Mouse (Mus musculus) adipocyte (in vitro differentiated cells): ENCODE measurements around the gene Bbs7.
"Not testable (repeated sequence)": the region's sequence is repeated elsewhere in the genome, so short reads cannot be mapped to it uniquely, and the experiment has no call there.

Source experiments
- DNase-seq: peaks from one replicate; pipeline ENCODE4 v3.0.0-alpha.2; 2016; ENCODE audit warnings: low spot score

The Bbs7 gene

DNA sequence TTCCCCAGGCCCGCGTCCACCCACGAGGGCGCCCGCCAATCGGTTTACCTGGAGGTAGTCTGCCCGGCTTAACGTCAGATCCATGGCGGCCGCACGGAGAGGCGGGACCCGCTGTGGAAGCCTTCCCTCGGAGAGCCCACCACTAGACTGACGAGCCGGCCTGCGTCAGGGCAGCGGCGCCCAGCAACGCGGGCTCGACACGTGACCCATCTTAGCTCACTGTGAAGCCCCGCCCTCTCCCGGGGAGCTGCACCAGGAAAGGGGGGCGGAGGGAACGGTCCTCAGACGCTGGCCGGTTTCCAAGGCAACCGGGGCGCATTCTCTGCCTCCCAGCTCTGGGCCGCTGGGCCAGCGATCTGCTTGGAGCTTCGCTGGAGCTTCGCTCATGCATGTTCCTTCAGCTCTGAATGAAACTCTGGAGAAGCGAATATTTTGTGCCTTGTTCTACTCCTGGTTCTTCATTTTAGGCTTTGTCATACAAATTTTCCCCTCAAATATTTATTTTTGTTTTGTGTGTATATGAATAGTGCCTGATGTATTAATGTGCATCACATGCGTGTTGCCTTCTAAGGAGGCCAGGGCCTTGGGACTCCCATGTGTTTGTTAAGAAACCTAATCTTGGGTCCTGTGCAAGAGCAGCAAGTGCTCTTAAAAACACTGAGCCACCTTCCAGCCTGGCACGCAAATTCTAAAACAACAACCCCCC lies at the start of gene Bbs7:
Bbs7 (minus strand) TSS at position 276 of the 706 bp plus-strand sequence.
- peak; percentile 78 for DNase-seq

DNA sequence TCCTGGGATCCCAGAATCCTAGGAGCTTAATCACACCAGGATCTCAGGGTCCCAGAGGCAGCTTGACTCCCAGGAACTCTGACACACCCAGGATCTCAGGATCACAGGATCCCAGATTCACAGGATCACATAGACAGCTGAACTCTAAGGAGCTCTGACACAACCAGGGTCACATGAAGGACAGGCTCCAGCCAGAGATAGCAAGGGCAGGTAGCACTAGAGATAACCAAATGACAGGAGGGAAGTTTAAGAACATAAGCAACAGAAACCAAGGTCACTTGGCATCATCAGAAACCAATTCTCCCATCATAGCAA lies 31.9 kb upstream of the Bbs7 start:
- not testable (repeated sequence) for DNase-seq

DNA sequence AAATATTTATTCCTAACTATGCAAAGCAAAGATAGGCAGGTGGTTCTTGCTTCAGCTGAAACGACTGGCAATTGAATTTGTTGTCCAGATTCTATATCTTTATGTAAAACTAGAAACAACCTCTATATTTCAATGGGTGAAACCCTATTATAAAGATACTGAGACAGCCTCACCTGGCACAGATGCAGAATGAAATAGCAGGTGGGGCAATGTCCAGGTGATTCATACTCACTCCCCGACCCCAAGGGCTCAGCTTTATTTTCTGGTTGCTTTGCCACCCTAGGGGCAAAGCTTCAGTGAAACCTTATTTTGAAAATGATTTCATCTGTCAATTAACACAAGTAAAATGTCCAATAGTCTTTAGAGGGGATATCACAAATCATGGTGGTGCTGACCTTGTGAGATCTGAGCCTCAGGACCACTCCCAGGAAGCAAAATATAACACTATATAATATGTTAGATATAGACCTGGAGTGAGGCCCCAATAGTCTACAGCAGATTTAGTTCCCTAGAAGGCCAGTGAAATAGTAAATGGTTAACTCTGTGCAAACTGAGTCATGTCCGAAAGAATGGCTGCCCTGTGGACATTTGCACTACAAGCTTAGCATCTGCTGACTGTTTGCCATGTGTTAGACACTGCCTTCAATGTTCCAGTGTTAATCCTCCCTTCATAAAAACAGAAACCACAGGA lies 31.4 kb upstream of the Bbs7 start:
- DNase-seq, result no peak

DNA sequence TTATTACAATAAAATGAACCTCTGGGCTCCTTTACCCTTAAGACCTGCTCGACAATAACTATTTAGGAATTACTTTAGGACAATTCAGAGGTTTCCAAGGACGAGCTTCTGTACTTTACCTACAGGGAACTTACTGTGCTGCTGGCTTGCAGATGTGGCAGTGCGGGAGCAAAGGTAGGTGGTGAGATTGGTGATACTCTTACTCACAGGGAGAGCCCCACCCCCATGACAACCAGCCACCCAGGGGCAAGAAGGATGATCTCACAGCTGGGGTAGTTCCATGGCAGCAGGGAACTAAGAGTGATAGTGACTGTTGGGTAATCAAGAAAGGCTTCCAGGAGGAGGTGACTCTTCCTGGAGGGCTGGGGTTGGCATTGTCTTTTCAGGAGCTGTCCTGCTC lies 30.1 kb upstream of the Bbs7 start:
- DNase-seq, result no peak

DNA sequence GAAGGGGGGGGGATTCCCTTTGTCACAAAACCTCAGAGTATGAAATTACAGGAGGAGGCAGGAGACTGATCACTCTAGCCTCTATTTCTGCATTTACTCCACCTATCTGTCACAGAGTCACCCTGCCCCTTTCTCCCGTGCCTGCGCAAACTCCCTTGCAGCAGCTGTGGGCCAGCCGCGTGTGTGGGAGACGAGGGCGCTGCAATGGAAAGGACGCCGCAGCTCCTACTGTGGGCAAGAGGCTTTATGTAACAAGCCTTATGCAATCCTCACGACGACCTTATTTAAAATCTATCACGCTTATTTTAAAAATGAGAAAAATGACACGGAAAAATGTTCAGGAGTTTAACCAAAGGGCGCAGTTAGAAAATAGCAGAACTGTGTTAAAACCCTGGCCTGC lies 29.5 kb upstream of the Bbs7 start:
- no peak for DNase-seq

DNA sequence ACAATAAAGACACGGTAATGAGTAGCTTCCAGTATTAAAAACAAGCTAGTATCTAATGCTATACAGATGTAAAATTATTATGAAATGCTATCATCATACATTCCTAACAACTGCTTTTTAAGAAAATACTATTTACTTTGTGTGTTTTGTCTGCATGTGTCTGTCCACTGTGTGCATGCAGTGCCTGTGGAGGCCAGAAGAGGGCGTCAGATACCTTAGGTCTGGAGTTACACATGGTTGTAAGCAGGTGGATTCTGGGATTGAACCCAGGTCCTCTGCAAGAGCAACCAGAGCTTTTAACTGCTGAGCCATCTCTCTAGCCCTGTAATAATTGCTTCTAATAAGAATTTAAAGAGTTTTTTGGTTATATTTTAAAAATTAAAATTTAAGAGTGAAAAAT lies 27.5 kb upstream of the Bbs7 start:
- no peak for DNase-seq

DNA sequence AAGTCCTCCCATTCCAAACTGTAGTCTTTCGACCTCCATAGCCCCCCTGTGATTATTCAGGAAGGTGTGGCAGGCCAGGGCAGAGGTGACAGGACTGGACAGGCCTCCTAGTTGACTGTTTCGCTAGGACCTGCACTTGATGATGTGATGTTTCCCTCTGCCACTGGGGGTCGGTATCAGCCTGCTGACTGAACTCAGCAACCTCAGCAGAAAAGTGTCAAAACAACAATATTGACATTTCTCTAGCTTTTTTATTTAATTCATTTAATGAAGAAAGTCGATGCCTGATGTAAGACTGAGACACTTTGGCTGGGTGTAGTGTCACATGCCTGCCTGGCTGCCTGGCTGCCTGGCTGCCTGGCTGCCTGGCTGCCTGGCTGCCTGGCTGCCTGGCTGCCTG lies 22.2 kb upstream of the Bbs7 start:
- DNase-seq, result no peak

DNA sequence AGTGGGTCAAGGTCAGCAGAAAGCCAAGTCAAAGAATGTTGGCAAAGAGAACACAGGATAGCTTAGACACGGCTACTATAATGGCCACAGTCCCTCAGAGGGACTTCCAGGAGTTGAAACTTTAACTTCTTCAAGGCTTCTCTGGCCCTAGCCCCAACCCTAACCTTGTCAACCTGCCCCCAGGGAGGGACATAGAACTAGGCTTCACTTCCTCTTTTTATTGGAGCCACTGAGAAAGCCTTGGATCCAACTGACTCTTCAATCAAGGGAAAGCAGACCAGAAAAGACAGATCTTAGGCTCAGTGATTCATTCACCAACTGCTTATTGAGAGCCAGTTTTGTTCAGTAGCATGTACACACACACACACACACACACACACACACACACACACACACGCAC lies 13.5 kb upstream of the Bbs7 start:
- no peak for DNase-seq

DNA sequence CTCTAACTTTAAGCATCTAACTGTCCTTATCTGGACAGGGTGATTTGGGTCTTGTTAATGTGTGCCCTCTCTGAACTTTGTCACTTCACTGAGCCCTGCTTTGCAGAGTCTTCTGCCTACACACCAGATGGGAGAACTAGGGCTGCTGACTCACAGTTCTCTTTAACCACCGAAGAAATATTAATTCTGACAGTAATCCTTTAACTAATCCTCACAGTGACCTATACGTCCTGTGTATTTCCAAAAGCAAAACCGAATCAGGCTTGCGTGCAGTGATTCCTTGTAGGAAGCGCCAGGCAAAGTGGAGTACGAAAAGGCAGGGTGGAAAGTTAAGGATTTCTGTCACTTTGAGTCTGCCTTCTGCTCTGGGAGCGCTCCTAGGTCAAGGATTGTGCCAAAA lies 4.9 kb upstream of the Bbs7 start:
- no peak for DNase-seq

DNA sequence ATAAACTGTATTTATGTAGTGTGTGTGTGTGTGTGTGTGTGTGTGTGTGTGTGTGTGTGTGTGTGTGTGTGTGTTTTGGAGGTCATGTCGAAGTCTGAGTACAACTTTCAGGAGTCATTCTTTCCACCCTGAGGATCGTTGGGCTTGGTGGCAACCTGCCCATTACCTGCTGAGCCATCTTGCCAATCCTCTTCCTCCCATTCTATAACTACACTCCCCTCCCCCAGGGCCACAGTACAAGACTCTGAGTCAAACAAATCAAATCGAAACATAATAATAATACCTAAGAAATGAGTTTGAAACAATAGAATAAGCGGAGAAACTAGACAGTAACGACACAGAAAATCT lies 605 bp upstream of the Bbs7 start:
- no peak for DNase-seq

DNA sequence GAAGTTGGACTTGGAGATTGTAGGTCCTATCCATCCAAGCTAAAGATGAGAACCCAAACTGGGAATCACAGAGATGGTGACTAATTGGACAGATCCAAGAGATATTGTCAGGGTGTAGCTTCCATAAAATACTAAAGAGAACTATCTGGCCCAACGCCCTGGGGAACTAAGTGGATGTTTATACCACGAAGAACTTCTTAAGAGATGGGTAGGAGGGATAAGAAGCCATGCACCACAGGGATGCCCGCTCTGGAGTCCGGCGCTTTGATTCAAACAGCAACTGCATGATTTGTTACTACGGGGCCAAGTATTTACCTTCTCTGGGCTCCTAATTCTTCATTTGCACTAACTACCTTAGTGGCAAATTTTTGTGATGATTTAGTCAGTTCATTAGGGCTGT lies 590 bp downstream of the Bbs7 start:
- DNase-seq, result no peak

DNA sequence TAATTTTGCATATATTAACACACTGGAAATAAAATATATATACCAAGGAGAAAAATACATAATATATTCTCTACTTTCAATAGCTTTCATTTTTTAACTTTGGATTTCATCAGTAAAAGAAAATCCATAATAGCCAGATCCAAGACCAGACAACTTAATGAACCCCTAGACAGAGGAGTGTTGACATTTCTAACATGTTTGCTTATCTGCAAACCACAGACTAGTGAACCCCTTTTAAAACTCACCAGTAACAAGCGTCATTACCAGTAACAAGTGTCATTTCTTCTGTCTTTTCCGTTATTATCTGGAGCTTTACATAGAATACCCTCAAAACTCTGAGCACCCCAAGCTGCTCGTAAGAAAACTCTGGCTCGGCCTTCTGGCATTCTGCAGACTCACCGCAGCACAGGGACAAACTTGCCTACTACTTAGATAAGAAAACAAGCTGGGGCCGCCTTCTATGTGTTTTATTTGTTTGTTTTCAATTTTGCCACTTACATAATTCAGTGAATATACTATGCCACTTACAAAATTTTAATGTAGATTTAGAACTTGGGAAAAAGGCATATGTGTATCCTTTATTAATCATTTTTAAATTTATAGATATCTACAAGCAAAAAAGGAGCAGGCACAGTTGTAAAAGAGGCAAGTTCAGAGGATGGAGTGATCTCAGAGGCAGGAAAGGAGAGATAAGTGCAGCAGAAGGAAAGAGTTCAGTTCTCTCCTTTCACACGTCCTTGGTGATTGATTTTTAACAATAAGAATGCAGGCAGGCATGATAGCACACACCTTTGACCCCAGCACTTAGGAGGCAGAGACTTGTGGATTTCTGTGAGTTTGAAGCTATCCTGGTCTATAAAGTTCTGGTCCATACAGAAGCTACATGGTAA lies 7.1 kb downstream of the Bbs7 start:
- DNase-seq, result no peak

DNA sequence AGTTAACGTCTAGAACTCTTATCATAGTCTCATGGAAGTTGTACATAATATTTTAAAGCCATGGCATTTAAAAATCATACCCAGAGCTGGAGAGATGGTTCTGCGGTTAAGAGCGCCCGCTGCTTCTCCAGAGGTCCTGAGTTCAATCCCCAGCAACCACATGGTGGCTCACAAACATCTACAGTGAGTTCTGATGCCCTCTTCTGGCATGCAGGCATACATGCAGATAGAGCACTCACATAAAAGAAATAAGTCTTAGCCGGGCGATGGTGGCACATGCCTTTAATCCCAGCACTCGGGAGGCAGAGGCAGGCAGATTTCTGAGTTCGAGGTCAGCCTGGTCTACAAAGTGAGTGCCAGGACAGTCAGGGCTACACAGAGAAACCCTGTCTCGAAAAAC lies 13.5 kb downstream of the Bbs7 start:
- not testable (repeated sequence) for DNase-seq

DNA sequence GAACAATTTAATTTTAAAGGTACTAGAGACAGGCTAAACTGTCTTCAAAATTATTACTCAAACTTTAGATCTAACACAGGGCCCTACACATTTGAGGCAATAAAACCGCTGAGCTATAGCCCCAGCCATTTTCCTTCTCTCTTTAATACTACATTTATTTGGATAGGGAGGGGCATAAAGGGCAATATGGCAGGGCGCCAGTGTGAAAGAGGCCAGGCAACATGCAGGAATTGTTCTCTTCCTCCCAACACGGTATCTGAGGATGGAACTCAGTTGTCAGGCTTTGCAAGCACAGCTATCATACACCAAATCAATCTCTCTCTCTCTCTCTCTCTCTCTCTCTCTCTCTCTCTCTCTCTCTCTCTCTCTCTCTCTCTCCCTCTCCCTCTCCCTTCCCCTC lies 14.5 kb downstream of the Bbs7 start:
- DNase-seq, result no peak

DNA sequence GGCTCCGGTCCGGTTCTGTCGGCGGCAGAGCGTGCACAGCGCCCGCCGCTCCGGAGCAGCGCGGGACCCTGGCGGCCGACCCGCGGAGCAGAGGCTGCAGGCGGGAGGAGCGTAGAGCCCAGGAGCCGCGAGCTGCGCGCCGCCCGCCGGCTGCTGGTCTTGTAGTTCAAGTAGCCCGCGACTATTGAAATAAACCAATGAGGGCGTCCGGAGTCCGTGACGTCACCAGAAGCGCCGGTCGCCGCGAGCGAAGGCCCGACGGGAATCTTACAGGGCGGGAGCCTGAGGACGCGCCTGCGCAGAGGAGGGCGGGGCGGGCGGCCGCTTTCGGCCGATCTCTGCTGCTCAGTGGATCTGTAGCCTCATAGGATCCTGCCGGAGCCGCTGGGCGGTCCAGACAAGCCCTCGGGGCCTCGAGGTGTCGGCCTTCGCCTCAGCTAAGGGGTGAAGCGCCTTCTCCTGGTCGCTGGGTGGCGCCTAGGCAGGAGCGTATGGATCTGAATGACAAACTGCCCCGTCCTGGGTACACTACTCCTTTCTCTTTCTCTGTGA lies 41.4 kb downstream of the Bbs7 start, which contains the start of gene Ccna2:
Ccna2 (minus strand) TSS at position 324 of the 552 bp plus-strand sequence.
- DNase-seq, result peak; percentile 98

DNA sequence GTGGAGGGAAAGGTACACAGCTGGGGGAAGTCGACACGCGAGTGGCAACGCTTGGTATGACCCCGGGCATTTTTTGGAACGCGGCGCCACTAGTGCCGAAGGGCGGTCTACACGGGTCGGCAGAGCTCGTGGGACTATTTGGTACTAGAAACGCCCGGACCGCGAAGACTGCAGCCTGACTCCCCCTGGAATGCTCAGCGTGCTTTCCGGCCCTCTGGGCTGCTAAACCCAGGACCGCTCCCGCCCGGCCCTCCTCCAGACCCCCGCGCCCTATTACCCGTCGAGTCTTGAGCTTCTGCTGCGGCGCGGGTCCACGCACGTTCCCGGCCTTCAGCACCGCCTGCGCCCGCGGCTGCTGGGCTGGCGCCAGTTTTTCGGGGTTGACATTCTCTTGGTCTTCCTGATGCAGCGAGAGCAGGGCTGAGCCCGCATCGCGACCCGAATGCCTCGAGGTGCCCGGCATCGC lies 41.9 kb downstream of the Bbs7 start:
- no peak for DNase-seq

DNA sequence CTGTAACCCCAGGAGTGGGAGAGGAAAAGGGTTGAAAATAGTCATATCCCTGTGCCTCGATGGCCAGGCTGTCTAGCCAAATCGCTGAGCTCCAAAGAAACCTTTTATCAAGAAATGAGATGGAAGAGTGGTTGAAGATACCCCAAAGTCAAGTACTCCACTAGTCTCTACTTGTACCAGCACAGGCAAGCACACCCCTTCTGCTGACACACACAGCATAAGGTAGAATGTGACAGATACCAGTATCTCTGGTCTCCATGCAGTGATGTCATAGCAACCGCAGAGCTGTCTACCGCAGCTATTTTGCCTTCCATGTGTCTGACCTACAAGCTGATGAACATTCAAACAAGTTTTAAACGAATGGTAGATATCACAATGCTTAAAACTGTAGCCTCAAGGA lies 43.4 kb downstream of the Bbs7 start:
- DNase-seq, result no peak

DNA sequence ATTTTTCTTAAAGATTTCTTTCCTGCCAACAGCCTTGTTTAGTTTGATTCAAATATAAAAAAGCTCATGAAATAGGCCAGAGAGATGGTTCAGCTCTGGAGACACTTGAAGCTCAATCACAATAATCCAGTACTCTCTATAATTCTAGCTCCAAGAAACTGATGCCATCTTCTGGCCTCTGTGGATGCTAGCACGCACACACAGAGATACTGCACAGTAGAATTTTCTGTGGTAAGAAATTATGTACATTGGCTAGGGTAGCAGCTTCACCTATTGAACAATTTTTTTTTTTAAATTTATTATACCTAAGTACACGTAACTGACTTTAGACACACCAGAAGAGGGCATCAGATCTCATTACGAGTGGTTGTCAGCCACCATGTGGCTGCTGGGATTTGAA lies 49.6 kb downstream of the Bbs7 start:
- no peak for DNase-seq

DNA sequence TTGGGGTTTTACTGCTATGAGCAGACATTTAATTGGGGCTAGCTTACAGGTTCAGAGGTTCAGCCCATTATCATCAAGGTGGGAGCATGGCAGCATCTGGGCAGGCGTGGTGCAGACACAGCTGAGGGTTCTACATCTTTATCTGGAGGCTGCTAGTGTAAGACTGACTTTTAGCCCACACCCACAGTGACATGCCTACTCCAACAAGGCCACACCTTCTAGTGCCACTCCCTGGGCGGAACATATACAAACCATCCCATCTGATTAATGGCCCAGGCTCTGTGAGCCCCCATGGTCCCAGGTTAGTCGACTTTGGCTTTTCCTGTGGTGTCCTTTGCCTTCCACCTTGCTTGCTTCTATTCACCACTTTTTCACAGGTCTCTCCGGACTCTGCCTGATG lies 53.7 kb downstream of the Bbs7 start:
- DNase-seq, result no peak

DNA sequence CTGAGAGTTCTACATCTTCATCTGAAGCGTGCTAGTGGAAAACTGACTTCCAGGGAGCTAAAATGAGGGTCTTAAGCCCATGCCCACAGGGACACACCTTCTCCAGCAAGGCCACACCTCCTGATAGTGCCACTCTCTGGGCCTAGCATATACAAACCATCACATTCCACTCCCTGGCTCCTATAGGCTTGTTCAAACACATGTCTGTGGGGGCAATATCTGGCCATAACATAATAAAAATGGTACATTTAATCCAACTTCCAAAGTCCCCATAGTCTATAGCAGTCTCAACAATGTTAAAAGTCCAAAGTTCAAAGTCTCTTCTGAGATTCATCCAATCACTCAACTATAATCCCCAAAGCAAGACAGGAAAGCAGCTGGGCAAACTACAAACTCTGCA lies 55.7 kb downstream of the Bbs7 start:
- DNase-seq, result no peak

DNA sequence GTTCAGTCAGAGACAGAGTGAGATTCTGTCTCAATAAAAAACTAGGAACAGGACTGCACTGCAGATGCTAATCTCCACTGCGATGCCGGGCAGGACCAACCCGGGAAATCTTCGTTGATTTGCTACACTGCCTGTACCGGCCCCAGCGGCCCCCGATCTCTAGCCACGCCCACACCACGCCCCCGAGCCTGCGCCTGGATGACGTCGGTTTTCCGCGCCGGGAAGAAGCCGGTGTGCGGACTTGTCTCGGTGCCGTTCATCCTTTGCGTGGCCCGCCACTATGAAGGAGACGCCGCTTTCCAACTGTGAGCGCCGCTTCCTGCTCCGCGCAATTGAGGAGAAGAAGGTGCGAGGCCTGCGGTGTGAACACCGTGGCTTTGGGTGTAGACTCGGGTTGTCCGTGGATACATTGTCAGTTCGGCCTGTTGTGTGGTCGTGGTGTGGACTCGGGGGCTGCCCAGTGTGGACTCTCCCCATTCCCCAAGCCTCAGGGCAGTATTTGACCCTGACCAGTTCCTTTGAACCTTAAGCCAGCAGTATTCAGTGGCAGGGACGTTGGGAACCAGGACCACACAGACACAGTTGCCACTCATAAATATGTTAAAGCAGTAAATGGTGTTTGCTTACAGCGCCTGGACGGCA lies 60.8 kb downstream of the Bbs7 start, which contains the start of gene Exosc9:
Exosc9 (plus strand) TSS at position 201 of the 642 bp plus-strand sequence.
- DNase-seq, result peak; percentile 84

DNA sequence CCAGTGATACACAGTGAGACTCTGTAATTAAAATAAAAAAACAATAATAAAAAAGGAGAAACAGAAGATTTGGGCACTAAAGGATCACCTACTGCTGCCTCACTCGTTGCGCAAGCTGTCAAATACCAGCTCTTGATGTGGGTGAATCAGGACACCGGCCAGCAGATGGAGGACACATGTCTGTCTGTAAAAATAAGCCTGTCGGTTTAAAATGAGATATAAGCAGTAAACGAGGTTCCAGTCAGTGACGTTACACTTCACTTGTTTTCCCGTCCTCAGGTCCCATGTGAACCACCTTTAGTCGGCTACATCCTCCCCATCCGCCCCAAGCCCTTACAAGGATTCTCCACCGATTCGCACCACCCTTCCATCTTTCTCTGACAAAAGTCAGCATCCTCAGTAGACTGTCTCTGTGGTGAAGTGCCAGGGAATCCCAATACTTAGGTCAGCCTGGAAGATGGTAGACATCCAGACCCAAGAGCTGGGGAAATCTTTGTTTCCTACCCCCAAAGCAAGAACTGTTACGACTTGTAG lies 61.4 kb downstream of the Bbs7 start:
- no peak for DNase-seq
